Mouse (Mus musculus): ENCODE measurements around the gene Jagn1. TPM values are rescaled to one million over a fixed set of nuclear protein-coding genes. Genes with fewer than 3 reads are reported as not detected.

Gene Jagn1
- 71.0 and 76.1 TPM in 2 replicates for polyA plus RNA-seq (2014; fragmentation: Nextera tagmentation; extraction: Ambion mirVana)

DNA sequence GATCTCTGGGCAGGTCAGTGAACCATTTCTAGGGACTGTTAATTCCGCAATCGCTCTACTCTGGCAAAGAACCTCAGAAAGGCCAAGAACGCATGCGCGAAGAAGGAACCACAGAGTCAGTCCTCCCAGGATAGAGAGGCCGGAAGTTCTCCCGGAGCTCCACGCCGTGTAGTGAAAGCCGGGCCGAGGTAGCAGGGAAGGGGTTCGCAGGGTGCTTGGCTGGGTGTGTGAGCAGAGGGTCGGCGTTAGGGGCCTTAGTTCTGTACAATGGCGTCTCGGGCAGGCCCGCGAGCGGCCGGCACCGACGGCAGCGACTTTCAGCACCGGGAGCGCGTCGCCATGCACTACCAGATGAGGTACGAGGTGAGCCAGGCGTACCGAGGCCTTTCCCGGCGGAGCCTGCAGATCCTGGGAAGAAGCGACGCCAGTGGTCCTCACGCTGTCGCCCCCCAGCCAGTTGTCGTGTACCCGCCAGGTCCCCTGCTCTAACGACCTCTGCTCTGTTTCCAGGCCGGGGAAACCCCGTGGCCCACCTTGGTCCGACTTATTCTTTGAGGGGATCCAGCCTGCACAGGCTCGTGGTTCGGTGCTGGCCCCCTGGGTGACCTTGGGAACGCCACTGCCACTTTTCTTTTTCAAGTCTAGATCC lies at the start of gene Jagn1:
Gene Jagn1 (plus strand): TSS at position 128 of the 649 bp plus-strand sequence.
- Histone ChIP-seq H3K4me2 (ENCODE audit: low read depth, severe bottlenecking) (peak within 1 kb of the TSS; percentile 90), H3K4me3 (ENCODE audit: low read depth, low read length) (peak within 1 kb of the TSS; percentile 99), H3K27ac (replicated peaks; ENCODE audit: low read depth, low read length) (no peak within 1 kb of the TSS), H3K4me1 (ENCODE audit: control insufficient read depth, insufficient read depth, low read length) (0 out of 2 replicates have a peak, but pooled peaks cover 4% of the 10 kb centered on the region), H3K9ac (ENCODE audit: low read length) (peak within 1 kb of the TSS; percentile 94), H3K36me3 (ENCODE audit: control insufficient read depth, insufficient read depth, low read length) (peaks cover 5% of the 10 kb centered on the region), H3K27me3 (ENCODE audit: control insufficient read depth, insufficient read depth, low read length) (no peaks in the 10 kb centered on the region), H3K9me3 (ENCODE audit: control insufficient read depth, low read length) (no peaks in the 10 kb centered on the region)
- peak; percentile 98 for DNase-seq (ENCODE audit: low spot score)
- WGBS, result under 1% methylated on average over 45 of the region's 45 CpGs
- ATAC-seq (ENCODE audit: insufficient number of reproducible peaks, low FRiP score, low TSS enrichment, low read depth), result peak; percentile 85

DNA sequence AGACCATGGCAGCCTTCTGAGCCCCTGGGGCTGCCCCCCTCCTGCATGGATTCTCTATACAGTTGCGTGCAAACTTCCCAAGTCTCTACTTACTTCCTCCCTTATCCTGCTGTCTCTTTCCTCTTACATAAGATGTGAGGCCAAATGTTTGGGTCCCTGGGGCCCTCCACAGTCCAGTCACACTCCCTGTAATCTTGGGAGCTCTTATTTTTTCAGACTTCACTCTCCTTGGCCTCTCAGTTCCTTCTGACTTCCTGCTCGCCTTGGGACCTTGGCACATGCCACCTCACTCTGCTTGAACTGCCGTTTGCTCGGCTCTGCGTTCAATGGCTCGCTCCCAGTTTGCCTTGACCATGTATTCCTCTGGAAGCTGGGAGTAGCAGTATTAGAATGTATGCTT lies 48.4 kb upstream of the Jagn1 start:
- Histone ChIP-seq H3K9ac (ENCODE audit: low read length) (0 out of 2 replicates have a peak overlapping the region, but pooled peaks have one; percentile 17), H3K4me1 (ENCODE audit: control insufficient read depth, insufficient read depth, low read length) (peaks cover 4% of the 10 kb centered on the region; the same call in 1 of the 2 replicates), H3K9me3 (ENCODE audit: control insufficient read depth, low read length) (no peaks in the 10 kb centered on the region), H3K36me3 (ENCODE audit: control insufficient read depth, insufficient read depth, low read length) (peaks cover 3% of the 10 kb centered on the region; the same call in 1 of the 2 replicates), H3K4me3 (ENCODE audit: low read depth, low read length) (no peak overlapping the region), H3K27ac (replicated peaks; ENCODE audit: low read depth, low read length) (no peak overlapping the region), H3K27me3 (ENCODE audit: control insufficient read depth, insufficient read depth, low read length) (no peaks in the 10 kb centered on the region), H3K4me2 (ENCODE audit: low read depth, severe bottlenecking) (no peak overlapping the region)
- DNase-seq (ENCODE audit: low spot score) (no peak), ATAC-seq (ENCODE audit: insufficient number of reproducible peaks, low FRiP score, low TSS enrichment, low read depth) (no peak)
- 88% methylated on average over 6 of the region's 6 CpGs for WGBS

DNA sequence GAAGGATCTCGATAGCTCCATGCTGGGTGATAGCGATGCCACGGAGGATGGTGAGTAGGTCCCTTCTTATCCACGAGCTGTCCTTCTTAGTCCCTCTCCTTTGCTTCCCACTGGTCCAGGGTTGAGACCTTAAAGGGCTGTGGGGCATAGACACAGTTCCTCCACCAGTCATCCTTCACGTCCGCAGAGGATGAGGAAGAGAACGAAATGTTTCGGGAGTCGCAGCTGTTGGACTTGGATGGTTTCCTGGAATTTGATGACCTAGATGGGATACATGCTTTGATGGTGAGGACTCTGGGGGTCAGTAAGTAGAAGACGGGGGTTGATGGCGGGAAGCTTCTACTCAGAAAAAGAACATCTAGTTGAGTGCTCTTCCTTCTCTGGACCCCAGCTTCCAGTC lies 47.6 kb upstream of the Jagn1 start:
- 93% methylated on average over 11 of the region's 11 CpGs for WGBS
- Histone ChIP-seq H3K4me2 (ENCODE audit: low read depth, severe bottlenecking) (no peak overlapping the region), H3K27me3 (ENCODE audit: control insufficient read depth, insufficient read depth, low read length) (no peaks in the 10 kb centered on the region), H3K27ac (replicated peaks; ENCODE audit: low read depth, low read length) (no peak overlapping the region), H3K4me1 (ENCODE audit: control insufficient read depth, insufficient read depth, low read length) (peaks cover 4% of the 10 kb centered on the region; the same call in 1 of the 2 replicates), H3K9me3 (ENCODE audit: control insufficient read depth, low read length) (no peaks in the 10 kb centered on the region), H3K9ac (ENCODE audit: low read length) (no peak overlapping the region), H3K36me3 (ENCODE audit: control insufficient read depth, insufficient read depth, low read length) (no peaks in the 10 kb centered on the region; the same call in 1 of the 2 replicates), H3K4me3 (ENCODE audit: low read depth, low read length) (no peak overlapping the region)
- no peak for ATAC-seq (ENCODE audit: insufficient number of reproducible peaks, low FRiP score, low TSS enrichment, low read depth)
- no peak for DNase-seq (ENCODE audit: low spot score)

DNA sequence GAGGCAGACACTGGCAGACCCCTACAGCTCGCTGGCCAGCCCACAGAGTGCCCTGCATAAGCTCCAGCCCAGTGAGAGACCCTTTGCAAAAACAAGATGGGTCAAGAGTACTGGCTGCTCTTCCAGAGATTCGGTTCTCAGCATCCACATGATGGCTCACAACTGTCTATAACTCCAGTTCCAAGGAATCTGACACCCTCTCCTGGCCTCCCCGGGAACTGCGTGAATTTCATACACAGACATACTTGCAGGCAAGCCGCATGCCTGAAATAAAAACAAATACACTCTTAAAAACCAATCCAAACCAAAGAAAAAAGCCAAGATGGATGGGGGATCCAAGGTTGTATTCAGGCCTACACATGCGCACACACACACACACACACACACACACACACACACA lies 46.9 kb upstream of the Jagn1 start:
- Histone ChIP-seq H3K4me2 (ENCODE audit: low read depth, severe bottlenecking) (no peak overlapping the region), H3K9ac (ENCODE audit: low read length) (no peak overlapping the region), H3K27me3 (ENCODE audit: control insufficient read depth, insufficient read depth, low read length) (no peaks in the 10 kb centered on the region), H3K36me3 (ENCODE audit: control insufficient read depth, insufficient read depth, low read length) (no peaks in the 10 kb centered on the region; the same call in 1 of the 2 replicates), H3K9me3 (ENCODE audit: control insufficient read depth, low read length) (no peaks in the 10 kb centered on the region), H3K4me3 (ENCODE audit: low read depth, low read length) (no peak overlapping the region), H3K27ac (replicated peaks; ENCODE audit: low read depth, low read length) (no peak overlapping the region), H3K4me1 (ENCODE audit: control insufficient read depth, insufficient read depth, low read length) (peaks cover 4% of the 10 kb centered on the region; the same call in 1 of the 2 replicates)
- DNase-seq (ENCODE audit: low spot score) (no peak), ATAC-seq (ENCODE audit: insufficient number of reproducible peaks, low FRiP score, low TSS enrichment, low read depth) (no peak)
- 94% methylated on average over 6 of the region's 6 CpGs for WGBS

DNA sequence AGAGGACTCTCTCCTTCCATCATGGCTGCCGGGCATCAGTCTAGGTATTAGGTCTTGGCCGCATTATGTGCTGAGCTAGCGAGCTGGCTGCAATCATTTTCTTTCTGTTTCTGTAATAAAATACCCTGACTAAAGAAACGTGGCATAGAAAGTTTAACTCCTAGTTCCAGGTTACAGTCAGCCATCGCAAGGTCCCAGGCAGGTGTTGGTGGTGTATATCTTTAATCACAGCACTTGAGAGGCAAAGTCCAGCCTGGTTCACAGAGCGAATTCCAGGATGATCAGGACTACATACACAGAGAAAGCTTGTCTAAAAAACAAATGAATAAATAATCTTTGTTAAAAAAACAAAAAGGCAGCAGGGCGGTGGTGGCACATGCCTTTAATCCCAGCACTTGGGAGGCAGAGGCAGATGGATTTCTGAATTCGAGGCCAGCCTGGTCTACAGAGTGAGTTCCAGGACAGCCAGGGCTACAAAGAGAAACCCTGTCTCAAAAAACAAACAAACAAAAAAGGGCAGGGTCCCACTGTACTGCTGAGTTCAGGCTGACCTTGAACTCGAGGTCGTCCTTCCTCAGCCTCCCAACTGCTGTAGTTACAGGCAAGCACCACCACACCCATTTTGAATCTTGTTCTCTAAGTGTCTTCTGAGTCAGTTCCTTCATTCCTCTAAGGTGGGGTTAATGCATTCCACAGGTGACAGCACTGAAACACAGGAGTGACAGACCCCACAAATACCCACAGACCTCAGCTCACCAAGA lies 45.9 kb upstream of the Jagn1 start:
- no peak overlapping the region for H3K4me3 ChIP-seq (ENCODE audit: low read depth, low read length)
- no peak overlapping the region for H3K4me2 ChIP-seq (ENCODE audit: low read depth, severe bottlenecking)
- WGBS, result 85% methylated on average over 10 of the region's 10 CpGs
- DNase-seq (ENCODE audit: low spot score) (no peak), ATAC-seq (ENCODE audit: insufficient number of reproducible peaks, low FRiP score, low TSS enrichment, low read depth) (no peak)
- H3K27ac ChIP-seq (replicated peaks; ENCODE audit: low read depth, low read length), result no peak overlapping the region
- no peaks in the 10 kb centered on the region for H3K9me3 ChIP-seq (ENCODE audit: control insufficient read depth, low read length)
- no peaks in the 10 kb centered on the region for H3K27me3 ChIP-seq (ENCODE audit: control insufficient read depth, insufficient read depth, low read length)
- H3K9ac ChIP-seq (ENCODE audit: low read length), result no peak overlapping the region
- peaks cover 4% of the 10 kb centered on the region; the same call in 1 of the 2 replicates for H3K4me1 ChIP-seq (ENCODE audit: control insufficient read depth, insufficient read depth, low read length)
- H3K36me3 ChIP-seq (ENCODE audit: control insufficient read depth, insufficient read depth, low read length), result no peaks in the 10 kb centered on the region; the same call in 1 of the 2 replicates

DNA sequence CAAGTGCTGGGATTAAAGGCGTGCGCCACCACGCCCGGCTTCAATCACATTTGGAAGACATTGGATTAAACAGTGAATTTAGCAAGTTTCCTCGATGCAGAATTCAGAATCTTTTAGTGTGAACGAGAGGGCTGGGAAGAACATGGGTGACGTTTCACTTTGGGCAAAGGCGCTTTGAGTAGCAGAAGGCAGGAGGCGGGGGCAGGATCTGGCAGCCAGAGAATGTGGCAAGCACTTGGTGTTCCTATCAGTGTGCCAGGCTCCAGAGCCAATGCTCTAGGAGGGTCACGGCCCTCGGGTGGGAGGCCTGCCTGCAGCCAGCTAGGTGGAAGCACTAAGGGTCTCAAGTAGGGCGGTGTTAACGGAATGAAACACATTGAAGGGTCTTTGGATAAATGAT lies 40.3 kb upstream of the Jagn1 start:
- ATAC-seq (ENCODE audit: insufficient number of reproducible peaks, low FRiP score, low TSS enrichment, low read depth), result no peak
- no peak overlapping the region for H3K4me3 ChIP-seq (ENCODE audit: low read depth, low read length)
- no peak overlapping the region for H3K27ac ChIP-seq (replicated peaks; ENCODE audit: low read depth, low read length)
- no peak for DNase-seq (ENCODE audit: low spot score)
- H3K9me3 ChIP-seq (ENCODE audit: control insufficient read depth, low read length), result no peaks in the 10 kb centered on the region
- no peaks in the 10 kb centered on the region for H3K4me1 ChIP-seq (ENCODE audit: control insufficient read depth, insufficient read depth, low read length)
- 91% methylated on average over 13 of the region's 13 CpGs for WGBS
- H3K9ac ChIP-seq (ENCODE audit: low read length), result no peak overlapping the region
- no peaks in the 10 kb centered on the region for H3K36me3 ChIP-seq (ENCODE audit: control insufficient read depth, insufficient read depth, low read length)
- no peak overlapping the region for H3K4me2 ChIP-seq (ENCODE audit: low read depth, severe bottlenecking)
- no peaks in the 10 kb centered on the region for H3K27me3 ChIP-seq (ENCODE audit: control insufficient read depth, insufficient read depth, low read length)

DNA sequence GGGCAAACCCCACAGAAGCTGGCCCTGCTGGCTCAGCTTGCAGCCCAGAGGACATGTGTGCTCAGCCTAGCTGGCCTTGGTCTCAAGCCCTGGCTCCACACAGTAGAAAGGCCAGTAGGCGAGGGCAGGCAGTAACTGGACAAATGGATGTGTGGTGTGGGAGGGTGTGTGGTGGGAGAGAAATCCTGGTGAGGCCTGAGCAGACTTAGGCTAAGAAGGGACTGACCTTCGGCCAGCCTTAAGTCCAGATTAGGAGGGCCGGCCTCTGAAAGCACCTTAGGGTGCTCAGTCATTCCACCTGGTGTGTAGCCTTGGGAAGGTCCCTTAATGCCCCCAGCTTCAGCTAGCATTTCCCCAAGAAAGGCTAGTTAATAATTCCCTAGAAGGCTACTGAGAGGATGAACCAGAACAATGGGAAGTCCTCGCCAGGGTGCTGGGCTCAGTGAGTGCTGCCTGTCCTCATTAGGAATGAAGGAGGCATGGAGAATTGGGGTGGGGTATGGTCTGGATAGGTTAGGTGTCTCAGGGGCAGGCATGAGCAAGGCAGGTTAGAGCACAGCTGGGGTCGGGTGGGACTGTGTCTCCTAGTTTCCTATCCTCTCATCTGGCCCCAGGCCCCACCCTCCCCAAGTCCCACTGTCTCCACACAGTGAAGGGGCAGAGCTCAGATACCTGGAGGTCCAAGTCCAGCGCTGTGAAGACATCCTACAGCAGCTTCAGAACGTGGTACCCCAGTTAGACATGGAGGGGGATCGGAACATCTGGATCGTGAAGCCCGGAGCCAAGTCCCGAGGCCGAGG lies 37.5 kb upstream of the Jagn1 start:
- 86% methylated on average over 12 of the region's 12 CpGs for WGBS
- H3K4me2 ChIP-seq (ENCODE audit: low read depth, severe bottlenecking), result no peak overlapping the region
- no peak overlapping the region for H3K4me3 ChIP-seq (ENCODE audit: low read depth, low read length)
- no peaks in the 10 kb centered on the region for H3K27me3 ChIP-seq (ENCODE audit: control insufficient read depth, insufficient read depth, low read length)
- no peak overlapping the region for H3K27ac ChIP-seq (replicated peaks; ENCODE audit: low read depth, low read length)
- H3K4me1 ChIP-seq (ENCODE audit: control insufficient read depth, insufficient read depth, low read length), result no peaks in the 10 kb centered on the region
- H3K9me3 ChIP-seq (ENCODE audit: control insufficient read depth, low read length), result no peaks in the 10 kb centered on the region
- no peak for DNase-seq (ENCODE audit: low spot score)
- H3K9ac ChIP-seq (ENCODE audit: low read length), result no peak overlapping the region
- no peak for ATAC-seq (ENCODE audit: insufficient number of reproducible peaks, low FRiP score, low TSS enrichment, low read depth)
- peaks cover 3% of the 10 kb centered on the region; the same call in 1 of the 2 replicates for H3K36me3 ChIP-seq (ENCODE audit: control insufficient read depth, insufficient read depth, low read length)

DNA sequence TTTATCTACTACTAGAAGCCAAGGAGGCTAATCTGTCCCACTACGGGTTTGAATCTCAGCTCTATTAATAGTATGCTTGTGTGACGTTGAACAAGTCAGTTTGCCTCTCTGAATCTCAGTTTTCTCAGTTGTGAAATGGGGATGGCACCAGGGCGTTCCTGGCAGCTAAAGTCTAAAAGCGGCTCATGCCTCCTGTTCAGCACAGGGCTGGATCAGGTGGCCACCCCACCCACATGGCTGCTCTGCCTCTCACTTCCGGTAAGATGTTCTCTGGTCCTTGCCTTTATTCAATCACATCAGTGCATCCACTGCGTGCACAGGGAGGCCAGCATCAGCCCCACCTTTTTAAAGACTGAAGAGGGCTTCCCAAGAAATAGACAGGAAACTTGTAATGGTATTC lies 36.9 kb upstream of the Jagn1 start:
- Histone ChIP-seq H3K4me1 (ENCODE audit: control insufficient read depth, insufficient read depth, low read length) (no peaks in the 10 kb centered on the region), H3K9ac (ENCODE audit: low read length) (no peak overlapping the region), H3K4me2 (ENCODE audit: low read depth, severe bottlenecking) (no peak overlapping the region), H3K27ac (replicated peaks; ENCODE audit: low read depth, low read length) (no peak overlapping the region), H3K27me3 (ENCODE audit: control insufficient read depth, insufficient read depth, low read length) (no peaks in the 10 kb centered on the region), H3K4me3 (ENCODE audit: low read depth, low read length) (no peak overlapping the region), H3K36me3 (ENCODE audit: control insufficient read depth, insufficient read depth, low read length) (peaks cover 3% of the 10 kb centered on the region; the same call in 1 of the 2 replicates), H3K9me3 (ENCODE audit: control insufficient read depth, low read length) (no peaks in the 10 kb centered on the region)
- WGBS, result 87% methylated on average over 6 of the region's 6 CpGs
- DNase-seq (ENCODE audit: low spot score), result no peak
- no peak for ATAC-seq (ENCODE audit: insufficient number of reproducible peaks, low FRiP score, low TSS enrichment, low read depth)

Data from limb, embryonic 11.5 days (tissue).